Mouse (Mus musculus) layer of hippocampus, postnatal 10 days (tissue): ENCODE data around the gene Gm7324. TPM values are rescaled to one million over a fixed set of nuclear protein-coding genes. Genes with fewer than 3 reads are reported as not detected.
"Not testable (repeated sequence)": the region's sequence is repeated elsewhere in the genome, so short reads cannot be mapped to it uniquely, and the experiment has no call there.

Experiments
- DNase-seq, 2 experiments: peaks; one replicate each; pipeline ENCODE4 v3.0.0; 2021; ENCODE audit warnings: low spot score in 2 of 2
- long read RNA-seq: library from polyadenylated mRNA; stranded (forward); transcript quantifications from one replicate; pipeline ENCODE4 v2.0.0, GENCODE M21; 2023
- total RNA-seq, 2 experiments: library from RNA; stranded (reverse); gene quantifications; 2 replicates each; pipeline ENCODE4 v1.2.3; 2021

The Gm7324 gene
- 1 to 10 TPM; 1.6 to 2.2 TPM for total RNA-seq
- long read RNA-seq, result 0 reads

DNA sequence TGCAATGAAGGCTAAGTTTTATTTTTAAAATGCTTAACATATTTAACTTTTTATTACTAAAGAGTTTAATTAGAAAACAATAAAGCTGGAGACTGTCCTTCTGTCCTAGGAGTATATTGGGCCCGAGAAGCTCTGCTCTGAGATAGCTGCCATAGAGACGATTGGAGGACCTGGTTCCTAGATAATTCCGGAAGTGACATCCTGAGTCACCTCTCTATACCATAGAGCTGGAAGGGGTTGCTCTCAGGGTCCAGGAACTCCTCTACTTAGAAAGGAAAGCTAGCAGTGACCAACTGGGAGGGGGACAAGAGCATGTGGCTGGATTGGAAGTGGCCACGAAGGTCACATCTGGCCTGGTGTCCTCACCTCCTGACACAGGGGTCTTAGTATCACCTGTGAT lies at the start of gene Gm7324:
Gene Gm7324 (plus strand): TSS at position 208 of the 400 bp plus-strand sequence.
- DNase-seq, result not testable (repeated sequence)

DNA sequence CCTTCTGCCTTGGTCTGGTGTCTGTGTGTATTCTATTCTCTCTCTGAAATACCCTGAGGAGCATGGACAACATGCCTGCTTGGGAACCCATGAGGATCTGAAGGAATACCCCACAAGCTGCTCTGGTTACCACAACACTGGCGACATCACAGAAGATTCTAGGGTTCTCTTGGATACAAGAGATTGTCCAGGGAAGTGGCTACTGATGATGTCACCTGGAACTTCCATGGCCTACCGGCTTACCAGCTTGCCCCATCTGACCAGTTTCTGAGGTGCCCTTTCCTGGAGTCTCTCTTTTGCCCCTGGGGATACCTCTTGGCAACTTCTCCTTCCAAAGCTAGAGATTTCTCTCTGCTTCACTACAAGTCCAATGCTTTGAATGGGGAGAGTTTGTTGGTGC lies 20.5 kb upstream of the Gm7324 start, which contains the start of gene Gm8165:
Gene Gm8165 (minus strand): TSS at position 101 of the 400 bp plus-strand sequence.
- not testable (repeated sequence) for DNase-seq

DNA sequence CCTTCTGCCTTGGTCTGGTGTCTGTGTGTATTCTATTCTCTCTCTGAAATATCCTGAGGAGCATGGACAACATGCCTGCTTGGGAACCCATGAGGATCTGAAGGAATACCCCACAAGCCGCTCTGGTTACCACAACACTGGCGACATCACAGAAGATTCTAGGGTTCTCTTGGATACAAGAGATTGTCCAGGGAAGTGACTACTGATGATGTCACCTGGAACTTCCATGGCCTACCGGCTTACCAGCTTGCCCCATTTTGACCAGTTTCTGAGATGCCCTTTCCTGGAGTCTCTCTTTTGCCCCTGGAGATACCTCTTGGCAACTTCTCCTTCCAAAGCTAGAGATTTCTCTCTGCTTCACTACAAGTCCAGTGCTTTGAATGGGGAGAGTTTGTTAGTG lies 29.8 kb downstream of the Gm7324 start, which contains the start of gene Gm16506:
Gene Gm16506 (minus strand): TSS at position 101 of the 400 bp plus-strand sequence.
- not testable (repeated sequence) for DNase-seq

DNA sequence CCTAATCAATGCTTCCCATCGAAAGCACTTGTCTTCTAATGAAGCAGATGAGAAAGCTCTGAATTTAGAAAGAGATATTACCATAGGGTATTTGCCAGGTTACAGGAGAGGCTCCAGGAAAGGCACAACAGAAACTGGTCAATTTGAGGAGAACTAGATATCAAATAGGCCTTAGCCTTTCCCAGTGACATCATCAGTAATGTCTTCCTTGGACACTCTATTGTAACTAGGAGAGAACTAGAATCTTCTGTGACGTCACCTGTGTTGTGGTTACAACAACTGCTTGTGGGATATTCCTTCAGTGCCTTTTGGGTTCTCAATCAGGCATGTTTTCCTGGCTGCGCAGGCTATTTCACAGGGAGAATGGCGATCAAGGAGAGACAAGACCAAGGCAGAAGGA lies 49.9 kb downstream of the Gm7324 start, which contains the start of gene Gm6526:
Gene Gm6526 (plus strand): TSS at position 301 of the 400 bp plus-strand sequence.
- not testable (repeated sequence) for DNase-seq

Other genes with a start within 250 kb of the Gm7324 start
- not detected for gene Gm5799, start 154.3 kb upstream of the Gm7324 start, total RNA-seq
- not detected for gene Gm17654, start 118.7 kb upstream of the Gm7324 start, total RNA-seq
- gene Gm10375, start 89.8 kb upstream of the Gm7324 start, total RNA-seq, result not detected
- not detected for gene Gm8165, start 20.6 kb upstream of the Gm7324 start, total RNA-seq
- not detected for gene Gm16506, start 29.7 kb downstream of the Gm7324 start, total RNA-seq
- not detected for gene Gm6526, start 50.0 kb downstream of the Gm7324 start, total RNA-seq
- gene Gm8180, start 86.9 kb downstream of the Gm7324 start, total RNA-seq, result not detected
- not detected for gene Ear1, start 177.7 kb downstream of the Gm7324 start, total RNA-seq
- not detected for gene Ear10, start 225.7 kb downstream of the Gm7324 start, total RNA-seq
- under 1 TPM; 0.18 to 0.48 TPM for gene Gm8113, start 227.6 kb downstream of the Gm7324 start, total RNA-seq